Mouse (Mus musculus): ENCODE measurements around the gene Klhdc9.

DNA sequence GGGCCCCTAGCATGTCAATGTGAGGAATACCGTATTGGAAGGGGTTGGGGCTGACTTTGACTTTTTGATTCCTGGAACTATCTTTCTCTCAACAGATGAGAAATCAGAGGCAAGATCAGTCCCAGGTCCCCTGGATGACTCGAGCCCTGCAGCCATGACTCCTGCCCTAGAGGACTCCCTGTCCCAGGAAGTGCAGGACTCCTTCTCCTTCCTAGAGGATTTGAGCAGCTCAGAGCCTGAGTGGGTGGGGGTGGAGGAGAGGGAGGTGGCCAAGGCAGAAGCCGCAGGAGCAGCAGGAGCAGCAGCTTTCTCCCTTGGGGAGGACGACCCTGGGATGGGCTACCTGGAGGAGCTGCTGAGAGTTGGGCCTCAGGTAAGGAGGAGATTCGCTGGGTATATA lies 46.7 kb upstream of the Klhdc9 start:
- TF ChIP-seq POLR2A (IDR thresholded peaks at IDR 0.05; ENCODE audit: low read depth, low read length) (no peak), CTCF (IDR thresholded peaks at IDR 0.05; ENCODE audit: borderline replicate concordance, insufficient read depth, low read length) (no peak)

Data from embryonic fibroblast, embryonic 13.5 days (primary cell).